Mouse (Mus musculus): ENCODE data around the gene Chrne.

DNA sequence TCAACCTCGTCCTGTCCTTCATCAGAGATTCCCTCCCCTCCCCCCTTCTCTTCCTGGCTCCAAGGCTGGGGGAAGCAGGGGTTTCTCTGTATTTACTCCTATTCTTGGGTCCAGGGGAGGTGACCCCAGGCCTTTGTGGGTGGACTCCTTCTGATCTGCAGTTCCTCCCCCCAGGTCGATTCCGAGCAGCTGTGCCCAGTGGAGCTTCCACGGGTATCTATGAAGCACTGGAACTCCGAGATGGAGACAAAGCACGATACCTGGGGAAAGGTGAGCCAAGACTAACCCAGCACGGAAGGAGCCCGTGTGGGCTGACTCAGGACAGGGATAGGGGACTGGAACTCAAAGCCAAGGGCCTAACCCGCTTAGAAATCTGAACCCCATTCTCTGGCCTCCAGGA lies 39.0 kb upstream of the Chrne start:
- TF ChIP-seq CTCF (IDR thresholded peaks at IDR 0.05; ENCODE audit: control insufficient read depth, insufficient read depth, low read length) (no peak), POLR2A (IDR thresholded peaks at IDR 0.05; ENCODE audit: borderline replicate concordance, control insufficient read depth, low read depth, low read length) (no peak)
